Mouse (Mus musculus) testis, adult 2 months (tissue): ENCODE measurements around the gene D430042O09Rik. TPM values are rescaled to one million over a fixed set of nuclear protein-coding genes. Genes with fewer than 3 reads are reported as not detected.

Experiments used
- H3K27ac ChIP-seq: fragments of 200-500 bp; 2 replicates; pipeline ENCODE4 v1.5.1; 2012; ENCODE audit warnings: low read depth, low read length; ENCODE audit not compliant: control insufficient read depth, insufficient read depth
- H3K27me3 ChIP-seq: fragments of 200-500 bp; 2 replicates; pipeline ENCODE4 v1.6.1; 2012; ENCODE audit warnings: mild to moderate bottlenecking, low read length, moderate library complexity; ENCODE audit not compliant: control insufficient read depth, insufficient read depth
- H3K36me3 ChIP-seq: fragments of 200-500 bp; 2 replicates; pipeline ENCODE4 v1.6.1; 2012; ENCODE audit warnings: mild to moderate bottlenecking, low read length; ENCODE audit not compliant: control insufficient read depth, insufficient read depth
- H3K4me1 ChIP-seq: fragments of 200-500 bp; 2 replicates; pipeline ENCODE4 v1.6.1; 2012; ENCODE audit warnings: low read length; ENCODE audit not compliant: control insufficient read depth, insufficient read depth
- H3K4me3 ChIP-seq: fragments of 200-500 bp; 2 replicates; pipeline ENCODE4 v1.5.1; 2012; ENCODE audit warnings: low read depth, mild to moderate bottlenecking, low read length, moderate library complexity, mixed read lengths; ENCODE audit not compliant: control insufficient read depth
- CTCF ChIP-seq: fragments of 200-500 bp; IDR thresholded peaks from 2 replicates; pipeline ENCODE4 v1.5.1; 2012; ENCODE audit warnings: low read depth, mild to moderate bottlenecking, inconsistent platforms, low read length, moderate library complexity; ENCODE audit not compliant: control insufficient read depth, insufficient read depth, insufficient replicate concordance
- POLR2A ChIP-seq: fragments of 200-500 bp; IDR thresholded peaks from 2 replicates; pipeline ENCODE4 v1.6.1; 2012; ENCODE audit warnings: low read depth, mild to moderate bottlenecking, inconsistent platforms, low read length, moderate library complexity; ENCODE audit not compliant: control insufficient read depth
- polyA plus RNA-seq: library from polyadenylated mRNA; depleted of rRNA; stranded (reverse); fragments of >200 nt; gene quantifications from 2 replicates; pipeline ENCODE4 v1.2.3, GENCODE M21; 2012; rRNA removed

D430042O09Rik gene
- polyA plus RNA-seq, 1 experiment = 57.7 TPM

- Histone ChIP-seq H3K36me3 (no peaks in the 10 kb centered on the region), H3K27me3 (no peaks in the 10 kb centered on the region), H3K4me3 (no peak overlapping the region), H3K27ac (no peak overlapping the region), H3K4me1 (no peaks in the 10 kb centered on the region)
- TF ChIP-seq POLR2A (no peak), CTCF (no peak)
Observed at GRCm38 (mm10) chr7:125920801-125921200, 213.1 kb downstream of the D430042O09Rik start.

GRCm38 (mm10) chr7:125924044-125924443 is 216.4 kb downstream of the D430042O09Rik start:
- no peak overlapping the region for H3K4me3 ChIP-seq
- no peaks in the 10 kb centered on the region for H3K4me1 ChIP-seq
- no peak overlapping the region for H3K27ac ChIP-seq
- TF ChIP-seq POLR2A (no peak), CTCF (no peak)
- no peaks in the 10 kb centered on the region for H3K27me3 ChIP-seq
- no peaks in the 10 kb centered on the region for H3K36me3 ChIP-seq

Other genes with a start within 250 kb of the D430042O09Rik start
- 181 and 191 TPM in 2 replicates for gene Nsmce1, start 216.3 kb upstream of the D430042O09Rik start, polyA plus RNA-seq
- gene Il4ra, start 155.8 kb upstream of the D430042O09Rik start, polyA plus RNA-seq = 3.3 and 4.5 TPM in 2 replicates
- gene Il21r, start 104.5 kb upstream of the D430042O09Rik start, polyA plus RNA-seq = 0.10 TPM in 1 of 2 replicates, not detected in the other
- 33.8 and 35.4 TPM in 2 replicates for gene Gtf3c1, start 108 bp upstream of the D430042O09Rik start, polyA plus RNA-seq